Mouse (Mus musculus) heart, postnatal 0 days (tissue): Measurements from ENCODE around the gene Rhbdl1. TPM values are rescaled to one million over a fixed set of nuclear protein-coding genes. Genes with fewer than 3 reads are reported as not detected.

Experiments used
- ATAC-seq: fragments of 200-750 bp; cut with Nextera tagmentation; 2 replicates; pipeline ENCODE4 v1.8.0; 2017; ENCODE audit warnings: low read depth, moderate number of reproducible peaks, moderate library complexity; ENCODE audit not compliant: insufficient read depth
- DNase-seq: peaks from one replicate; pipeline ENCODE4 v3.0.0-alpha.2; 2016; ENCODE audit warnings: low spot score
- H3K27ac ChIP-seq: fragments of 300-500 bp; sonication (generic); 2 replicates; pipeline ENCODE4 v1.5.1; 2014; ENCODE audit warnings: low read depth, mild to moderate bottlenecking
- H3K27me3 ChIP-seq: fragments of 300-500 bp; sonication (generic); 2 replicates; pipeline ENCODE4 v1.6.1; 2014; ENCODE audit warnings: low read length, mixed read lengths; ENCODE audit not compliant: control insufficient read depth, insufficient read depth
- H3K36me3 ChIP-seq: fragments of 300-500 bp; sonication (generic); replicated peaks from 2 replicates; pipeline ENCODE4 v1.6.1; 2014; ENCODE audit warnings: low read length, mixed read lengths; ENCODE audit not compliant: control insufficient read depth, insufficient read depth
- H3K4me1 ChIP-seq: fragments of 300-500 bp; sonication (generic); 2 replicates; pipeline ENCODE4 v1.6.1; 2014; ENCODE audit warnings: antibody characterized with exemption; ENCODE audit not compliant: control insufficient read depth, insufficient read depth
- H3K4me2 ChIP-seq: fragments of 300-500 bp; sonication (generic); 2 replicates; pipeline ENCODE4 v1.6.1; 2014; ENCODE audit warnings: low read depth, mild to moderate bottlenecking, low read length, moderate library complexity
- H3K4me3 ChIP-seq: fragments of 300-500 bp; sonication (generic); 2 replicates; pipeline ENCODE4 v1.5.1; 2014; ENCODE audit warnings: low read depth, low read length
- H3K9ac ChIP-seq: fragments of 300-500 bp; sonication (generic); replicated peaks from 2 replicates; pipeline ENCODE4 v1.6.1; 2014; ENCODE audit warnings: low read depth, low read length, mixed read lengths
- H3K9me3 ChIP-seq: fragments of 300-500 bp; sonication (generic); replicated peaks from 2 replicates; pipeline ENCODE4 v1.6.1; 2016; ENCODE audit warnings: low read length; ENCODE audit not compliant: control insufficient read depth
- CTCF ChIP-seq: IDR thresholded peaks from 2 replicates; pipeline ENCODE4 v1.5.1; 2016; ENCODE audit warnings: antibody characterized with exemption, control low read depth, low read depth
- EP300 ChIP-seq: IDR thresholded peaks from 2 replicates; pipeline ENCODE4 v1.6.1; 2016; ENCODE audit warnings: antibody characterized with exemption, low read depth
- WGBS: fragments of 180-500 bp; shearing (Covaris S2); extraction: QIAGEN DNeasy Blood & Tissue Kit; methylation state at CpG from one replicate; pipeline ENCODE4 v1.1.7; 2014; 5-methylcytosine and 5-hydroxymethylcytosine counted together
- polyA plus RNA-seq: library from polyadenylated mRNA; unstranded; fragments of >200 nt; fragmentation: Nextera tagmentation; extraction: Ambion mirVana; gene quantifications from 2 replicates; pipeline ENCODE4 v1.2.1, GENCODE M21; 2015
- total RNA-seq: library from RNA; depleted of rRNA; stranded (reverse); fragments of >200 nt; gene quantifications from 2 replicates; pipeline ENCODE4 v1.2.3, GENCODE M21; 2014; ENCODE audit warnings: low replicate concordance

The Rhbdl1 gene
- total and polyA plus RNA-seq, 2 experiments from 2014 or later: 2.2 to 2.3 TPM

DNA sequence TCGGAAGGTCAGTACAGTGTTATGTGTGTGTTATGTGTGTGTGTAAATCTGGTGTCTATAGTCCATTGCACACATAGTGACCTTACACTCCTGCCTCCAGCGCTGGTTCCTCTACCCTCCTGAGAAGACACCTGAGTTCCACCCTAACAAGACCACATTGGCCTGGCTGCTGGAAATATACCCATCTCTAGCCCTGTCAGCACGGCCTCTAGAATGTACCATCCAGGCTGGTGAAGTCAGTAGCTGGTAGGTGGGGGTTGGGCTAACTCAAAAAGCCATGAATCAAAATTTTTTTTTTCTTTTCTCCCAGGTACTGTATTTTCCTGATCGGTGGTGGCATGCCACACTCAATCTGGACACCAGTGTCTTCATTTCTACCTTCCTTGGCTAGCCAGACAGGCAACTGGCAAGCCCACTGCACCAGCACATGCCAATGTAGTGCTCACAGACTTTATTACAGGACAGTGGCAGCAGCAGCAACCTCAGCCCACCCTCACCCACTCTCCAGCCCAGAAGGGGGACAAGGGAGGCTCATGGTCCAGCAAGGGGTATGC, 6.8 kb downstream of the Rhbdl1 start:
- ATAC-seq (no peak), DNase-seq (no peak)
- no peak overlapping the region for H3K4me2 ChIP-seq
- H3K4me1 ChIP-seq: peaks cover 39% of the 10 kb centered on the region
- peaks cover 33% of the 10 kb centered on the region for H3K36me3 ChIP-seq
- no peak overlapping the region for H3K9ac ChIP-seq
- no peaks in the 10 kb centered on the region for H3K27me3 ChIP-seq
- 74% methylated on average over 4 of the region's 4 CpGs for WGBS
- TF ChIP-seq EP300 (no peak), CTCF (no peak)
- H3K4me3 ChIP-seq: no peak overlapping the region
- H3K27ac ChIP-seq: no peak overlapping the region
- no peaks in the 10 kb centered on the region for H3K9me3 ChIP-seq

DNA sequence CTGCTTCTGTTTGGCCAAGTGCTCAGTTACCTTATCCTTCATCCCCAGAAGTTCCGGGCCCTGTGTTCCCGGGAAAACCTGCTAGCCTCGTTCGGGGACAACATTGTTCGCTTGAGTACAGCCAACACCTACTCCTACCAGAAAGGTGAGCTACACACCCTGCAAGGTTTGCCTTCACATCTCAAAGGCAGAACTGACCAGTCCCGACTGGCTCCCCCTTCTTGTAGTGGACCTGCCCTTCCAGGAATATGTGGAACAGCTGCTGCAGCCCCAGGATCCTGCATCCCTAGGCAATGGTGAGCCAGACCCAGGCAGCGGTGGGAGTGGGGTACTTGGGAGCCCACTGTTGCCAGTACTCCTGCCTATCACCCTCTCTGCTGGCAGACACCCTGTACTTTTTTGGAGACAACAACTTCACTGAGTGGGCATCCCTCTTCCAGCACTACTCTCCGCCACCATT, 7.5 kb downstream of the Rhbdl1 start:
- H3K36me3 ChIP-seq: peaks cover 33% of the 10 kb centered on the region
- H3K27ac ChIP-seq: peak overlapping the region; percentile 87
- peaks cover 33% of the 10 kb centered on the region for H3K4me1 ChIP-seq

DNA sequence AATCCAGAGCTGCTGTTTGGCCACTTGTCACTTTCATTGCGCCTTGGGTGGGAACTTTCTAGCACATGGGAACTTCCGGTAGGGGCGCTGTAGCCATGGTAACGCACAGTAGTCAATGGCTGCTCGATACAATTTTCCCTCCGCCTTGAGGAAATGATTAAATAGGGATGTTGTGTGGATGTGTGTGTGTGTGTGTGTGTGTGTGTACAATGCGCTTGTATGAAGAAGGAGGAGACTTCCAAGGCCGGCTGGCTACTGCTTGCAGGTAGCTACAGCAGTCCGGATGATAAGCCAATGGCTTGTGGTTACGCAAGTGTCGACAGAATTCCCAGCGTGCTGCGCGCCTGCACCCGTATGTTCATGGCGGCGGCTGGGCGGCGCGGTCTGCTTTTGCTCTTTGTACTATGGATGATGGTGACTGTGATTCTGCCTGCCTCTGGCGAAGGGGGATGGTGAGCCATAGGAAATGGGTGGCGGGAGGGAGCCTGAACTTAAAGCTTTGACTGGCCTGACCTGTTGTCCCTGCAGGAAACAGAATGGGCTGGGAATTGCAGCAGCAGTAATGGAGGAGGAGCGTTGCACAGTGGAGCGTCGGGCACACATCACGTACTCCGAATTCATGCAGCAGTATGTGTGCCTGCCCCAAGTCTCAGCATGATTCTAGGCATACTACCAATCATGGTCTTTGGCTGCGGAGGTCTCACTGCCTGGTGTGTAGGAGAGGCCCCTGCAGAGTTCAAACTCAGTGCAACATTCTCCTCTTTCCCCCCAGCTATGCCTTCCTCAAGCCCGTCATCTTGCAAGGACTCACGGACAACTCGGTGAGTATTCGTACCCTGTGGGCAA, 8.2 kb downstream of the Rhbdl1 start, which contains the start of gene Jmjd8:
Gene Jmjd8, plus strand, starts transcription at position 156 of the 846 bp plus-strand sequence.
- H3K4me3 ChIP-seq: peak within 1 kb of the TSS; percentile 65
- H3K27ac ChIP-seq: peak within 1 kb of the TSS; percentile 87
- H3K36me3 ChIP-seq: peaks cover 33% of the 10 kb centered on the region
- no peak for TF ChIP-seq EP300
- peak; percentile 30 for TF ChIP-seq CTCF
- H3K9ac ChIP-seq: peak within 1 kb of the TSS; percentile 77
- peak within 1 kb of the TSS; percentile 92 for H3K4me2 ChIP-seq
- H3K4me1 ChIP-seq: peaks cover 35% of the 10 kb centered on the region
- peak; percentile 85 for DNase-seq
- no peaks in the 10 kb centered on the region for H3K9me3 ChIP-seq
- 2% methylated on average over 32 of the region's 32 CpGs for WGBS
- H3K27me3 ChIP-seq: no peaks in the 10 kb centered on the region
- ATAC-seq: no peak

More for the DNA sequence above, 7.5 kb downstream of the Rhbdl1 start:
- Histone ChIP-seq H3K9ac (peak overlapping the region; percentile 77), H3K4me2 (peak overlapping the region; percentile 92), H3K9me3 (no peaks in the 10 kb centered on the region), H3K4me3 (peak overlapping the region; percentile 65), H3K27me3 (no peaks in the 10 kb centered on the region)
- no peak for TF ChIP-seq CTCF
- TF ChIP-seq EP300: no peak
- 30% methylated on average over 8 of the region's 8 CpGs for WGBS
- ATAC-seq (no peak), DNase-seq (no peak)

DNA sequence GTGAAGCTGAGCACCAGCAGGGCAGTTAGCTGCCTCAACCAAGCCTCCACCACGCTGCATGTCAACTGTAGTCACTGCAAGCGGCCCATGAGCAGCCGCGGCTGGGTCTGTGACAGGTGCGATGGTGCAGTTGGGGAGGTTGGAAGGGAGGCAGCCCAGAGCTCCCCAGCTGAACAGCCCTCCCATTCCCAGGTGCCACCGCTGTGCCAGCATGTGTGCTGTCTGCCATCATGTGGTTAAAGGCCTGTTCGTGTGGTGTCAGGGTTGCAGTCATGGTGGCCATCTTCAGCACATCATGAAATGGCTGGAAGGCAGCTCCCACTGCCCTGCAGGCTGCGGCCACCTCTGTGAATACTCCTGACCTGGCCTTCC, 8.9 kb downstream of the Rhbdl1 start:
- 85% methylated on average over 8 of the region's 8 CpGs for WGBS
- Histone ChIP-seq H3K36me3 (peaks cover 33% of the 10 kb centered on the region), H3K4me1 (peaks cover 37% of the 10 kb centered on the region)

DNA sequence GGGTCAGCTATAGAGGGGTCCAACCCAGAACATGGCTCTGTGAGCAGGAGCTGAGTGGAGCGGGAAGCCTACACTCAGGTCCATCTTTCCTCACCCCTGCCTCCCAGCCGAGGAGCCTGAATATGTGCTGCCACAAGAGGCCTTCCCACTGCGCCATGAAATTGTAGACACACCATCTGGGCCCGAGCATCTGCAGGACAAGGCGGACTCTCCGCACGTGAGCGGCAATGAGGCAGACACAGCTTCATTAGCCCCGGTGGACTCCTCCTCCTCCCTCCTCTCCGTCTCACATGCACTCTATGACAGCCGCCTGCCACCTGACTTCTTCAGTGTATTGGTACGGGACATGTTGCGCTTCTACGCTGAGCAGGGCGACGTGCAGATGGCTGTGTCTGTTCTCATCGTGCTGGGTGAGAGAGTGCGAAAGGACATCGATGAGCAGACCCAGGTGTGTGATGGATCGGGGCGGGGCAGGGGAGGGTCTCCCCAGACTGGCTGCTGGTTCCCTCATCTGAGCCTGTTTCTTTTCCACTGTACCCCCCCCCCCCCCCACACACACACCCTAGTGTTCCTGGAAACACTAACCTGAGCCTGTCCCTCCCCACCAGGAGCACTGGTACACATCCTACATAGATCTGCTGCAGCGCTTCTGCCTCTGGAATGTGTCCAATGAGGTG, 9.4 kb downstream of the Rhbdl1 start:
- ATAC-seq (no peak), DNase-seq (no peak)
- 90% methylated on average over 22 of the region's 22 CpGs for WGBS
- Histone ChIP-seq H3K27ac (no peak overlapping the region), H3K27me3 (no peaks in the 10 kb centered on the region; the same call in 1 of the 2 replicates), H3K9me3 (no peaks in the 10 kb centered on the region), H3K4me3 (no peak overlapping the region), H3K4me1 (peaks cover 37% of the 10 kb centered on the region), H3K9ac (no peak overlapping the region), H3K4me2 (no peak overlapping the region), H3K36me3 (peaks cover 33% of the 10 kb centered on the region)
- TF ChIP-seq EP300 (no peak), CTCF (no peak)

More for the DNA sequence above, 8.9 kb downstream of the Rhbdl1 start:
- H3K4me2 ChIP-seq: peak overlapping the region; percentile 92
- DNase-seq (no peak), ATAC-seq (no peak)
- H3K9me3 ChIP-seq: no peaks in the 10 kb centered on the region
- TF ChIP-seq EP300: no peak
- no peak for TF ChIP-seq CTCF
- H3K4me3 ChIP-seq: peak overlapping the region; percentile 65
- H3K27me3 ChIP-seq: no peaks in the 10 kb centered on the region
- no peak overlapping the region for H3K9ac ChIP-seq
- H3K27ac ChIP-seq: peak overlapping the region; percentile 87; the same call in 1 of the 2 replicates
